Comparison of ENCODE assay signal across 14 mouse cellular contexts in genomic region chr7:115373781-115374533, GRCm38 (mm10).
DNase-seq lines count a peak whose midpoint lies in the region; ATAC-seq and TF ChIP-seq lines count a peak whose summit lies in the region.
"Had no signal": no experiment of that assay in that cellular context is flagged by ENCODE, and none has a peak within 500 bp of the region (broad histone marks: within the 10 kb centered on the region; RNA-seq: fewer than 3 reads in every experiment).

No protein-coding gene starts in this region.

- H3K4me3 ChIP-seq in heart, embryonic 15.5 days, result no peak overlapping the region
- H3K4me3 ChIP-seq in stomach, postnatal 0 days (ENCODE audit: low read depth, low read length), result no peak overlapping the region
- H3K4me3 ChIP-seq: embryonic facial prominence, embryonic 10.5 days; hindbrain, embryonic 12.5 days had no signal

- no peaks in the 10 kb centered on the region for H3K9me3 ChIP-seq in heart, embryonic 15.5 days (replicated peaks)
- no peaks in the 10 kb centered on the region for H3K9me3 ChIP-seq in stomach, postnatal 0 days (ENCODE audit: control insufficient read depth, low read length)
- H3K9me3 ChIP-seq: embryonic facial prominence, embryonic 10.5 days; hindbrain, embryonic 12.5 days had no signal

- peaks cover 16% of the 10 kb centered on the region for H3K4me1 ChIP-seq in heart, embryonic 15.5 days (replicated peaks)
- H3K4me1 ChIP-seq in stomach, postnatal 0 days (replicated peaks; ENCODE audit: control insufficient read depth, insufficient read depth), result no peaks in the 10 kb centered on the region

- peak; percentile 75 for ATAC-seq in heart, embryonic 15.5 days (replicated peaks; ENCODE audit: insufficient number of reproducible peaks, insufficient read depth, low FRiP score, low read depth)
- ATAC-seq in stomach, postnatal 0 days (ENCODE audit: low FRiP score, low TSS enrichment), result no peak
- no peak for ATAC-seq in inflammation-experienced regulatory T-cells, adult 6 months

- no peaks in the 10 kb centered on the region for H3K27me3 ChIP-seq in heart, embryonic 15.5 days
- H3K27me3 ChIP-seq in stomach, postnatal 0 days (ENCODE audit: control insufficient read depth, insufficient read depth, low read length), result no peaks in the 10 kb centered on the region
- H3K27me3 ChIP-seq: hindbrain, embryonic 12.5 days had no signal

- TF ChIP-seq EP300 in stomach, postnatal 0 days (optimal IDR thresholded peaks at IDR 0.05), result no peak

- 34% methylated on average over 8 of the region's 8 CpGs for WGBS in heart, embryonic 15.5 days
- WGBS in stomach, postnatal 0 days, result 64% methylated on average over 8 of the region's 8 CpGs

- intact Hi-C loops in heart, postnatal 36 days (cut with DNase I), result no loop called here

- peak; percentile 46 for TF ChIP-seq CTCF in stomach, postnatal 0 days (IDR thresholded peaks at IDR 0.05; ENCODE audit: low read depth)

- H3K4me2 ChIP-seq in heart, embryonic 15.5 days, result peak overlapping the region; percentile 8; the same call in 1 of the 2 replicates
- H3K4me2 ChIP-seq in stomach, postnatal 0 days (replicated peaks; ENCODE audit: low read depth), result no peak overlapping the region
- H3K4me2 ChIP-seq: hindbrain, embryonic 12.5 days had no signal

- no peak for DNase-seq in heart, postnatal 36 days
- DNase-seq in retina, postnatal 1 day, result peak; percentile 24
- no peak for DNase-seq in retina, embryonic 14.5 days (ENCODE audit: low spot score)
- DNase-seq in heart, postnatal 4 days, result peak; percentile 9
- no peak for DNase-seq in stomach, postnatal 0 days (ENCODE audit: low spot score)
- no peak for DNase-seq in urinary bladder, postnatal 4 days (ENCODE audit: low spot score in 2 of 2)
- DNase-seq: cerebellum, adult 8-10 months; kidney, postnatal 14 days had no signal

- H3K9ac ChIP-seq in heart, embryonic 15.5 days, result no peak overlapping the region
- no peak overlapping the region for H3K9ac ChIP-seq in stomach, postnatal 0 days (ENCODE audit: low read length)
- H3K9ac ChIP-seq: hindbrain, embryonic 12.5 days; liver, embryonic 14.5 days had no signal

- no peaks in the 10 kb centered on the region for H3K36me3 ChIP-seq in heart, embryonic 15.5 days
- H3K36me3 ChIP-seq in stomach, postnatal 0 days (ENCODE audit: control insufficient read depth, insufficient read depth, low read length), result no peaks in the 10 kb centered on the region
- H3K36me3 ChIP-seq: embryonic facial prominence, embryonic 10.5 days; hindbrain, embryonic 12.5 days had no signal

- H3K27ac ChIP-seq in heart, embryonic 15.5 days, result peak overlapping the region; percentile 56
- H3K27ac ChIP-seq in stomach, postnatal 0 days (replicated peaks), result no peak overlapping the region
- H3K27ac ChIP-seq: embryonic facial prominence, embryonic 10.5 days; hindbrain, embryonic 12.5 days; liver, embryonic 14.5 days; macrophage had no signal

Comparison
In these comparisons a context has a peak if more than half of its experiments do, and no peak if none do; other contexts are left out.
1. DNase-seq: peak in retina, postnatal 1 day (single experiment) and heart, postnatal 4 days (single experiment); none in heart, postnatal 36 days (0 of 2), retina, embryonic 14.5 days (single experiment), stomach, postnatal 0 days (single experiment) and urinary bladder, postnatal 4 days (0 of 2).